8 mouse cellular contexts compared by ENCODE assay signal in genomic region chr4:106839964-106840611, GRCm38 (mm10). TPM values are rescaled to one million over a fixed set of nuclear protein-coding genes. Genes with fewer than 3 reads are reported as not detected.
DNase-seq lines count a peak whose midpoint lies in the region; ATAC-seq and TF ChIP-seq lines count a peak whose summit lies in the region.

No protein-coding gene starts in this region.

- H3K4me3 ChIP-seq in MEL (ENCODE audit: control insufficient read depth in 1 of 2, insufficient read depth in 1 of 2, low read depth in 2 of 2, low read length in 2 of 2): peak overlapping the region; percentile 59 to 89
- peak overlapping the region; percentile 52 for H3K4me3 ChIP-seq in hindbrain, embryonic 11.5 days (ENCODE audit: low read depth, low read length)

- TF ChIP-seq POLR2A in MEL (IDR thresholded peaks at IDR 0.05; ENCODE audit: control insufficient read depth in 1 of 2, insufficient read depth in 1 of 2, low read depth in 1 of 2, low read length in 2 of 2, poor library complexity in 1 of 2): peak; percentile 29 to 49; a peak in 2 of 4 replicates

- H3K9me3 ChIP-seq in MEL (replicated peaks; ENCODE audit: insufficient read depth, low read length): no peaks in the 10 kb centered on the region
- no peaks in the 10 kb centered on the region for H3K9me3 ChIP-seq in hindbrain, embryonic 11.5 days (ENCODE audit: control insufficient read depth, low read length)

- peak; percentile 29 for ATAC-seq in frontal cortex, adult (ENCODE audit: low TSS enrichment)
- ATAC-seq in hindbrain, embryonic 11.5 days (ENCODE audit: low FRiP score): peak; percentile 69

- peak in 1 of 2 experiments; percentile 38; a peak in 1 of 4 replicates for TF ChIP-seq EP300 in MEL (IDR thresholded peaks at IDR 0.05; ENCODE audit: low read depth in 1 of 2, low read length in 2 of 2)

- H3K27ac ChIP-seq in MEL (ENCODE audit: control insufficient read depth, low read depth, low read length): peak overlapping the region; percentile 54
- peak overlapping the region; percentile 99 for H3K27ac ChIP-seq in hindbrain, embryonic 11.5 days (ENCODE audit: low read depth, low read length)

- 1% methylated on average over 35 of the region's 51 CpGs for WGBS in hindbrain, embryonic 11.5 days

- TF ChIP-seq RAD21 in MEL (IDR thresholded peaks at IDR 0.05; ENCODE audit: low read depth, low read length): no peak

- H3K36me3 ChIP-seq in MEL (ENCODE audit: control insufficient read depth in 1 of 2, insufficient read depth in 2 of 2, low read length in 2 of 2): peaks cover 0 to 8% of the 10 kb centered on the region in 2 experiments; a peak in 2 of 4 replicates
- H3K36me3 ChIP-seq in hindbrain, embryonic 11.5 days (ENCODE audit: control insufficient read depth, insufficient read depth, low read length): no peaks in the 10 kb centered on the region

- H3K9ac ChIP-seq in MEL (ENCODE audit: control insufficient read depth, low read depth, low read length, poor library complexity, severe bottlenecking): peak overlapping the region; percentile 92
- peak overlapping the region; percentile 69 for H3K9ac ChIP-seq in hindbrain, embryonic 11.5 days (ENCODE audit: low read depth, low read length)

- TF ChIP-seq CTCF in MEL (IDR thresholded peaks at IDR 0.05 in 2 of 3, conservative IDR thresholded peaks at IDR 0.05 in 1 of 3; ENCODE audit: control insufficient read depth in 1 of 3, insufficient read depth in 1 of 3, low read depth in 2 of 3, low read length in 3 of 3, poor library complexity in 1 of 3, severe bottlenecking in 1 of 3): no peak

- H3K4me2 ChIP-seq in hindbrain, embryonic 11.5 days (replicated peaks; ENCODE audit: low read depth, low read length): peak overlapping the region; percentile 88

- H3K79me2 ChIP-seq in MEL (ENCODE audit: control insufficient read depth, insufficient read depth, low read length, poor library complexity): peaks cover 2% of the 10 kb centered on the region; the same call in 1 of the 2 replicates

- H3K27me3 ChIP-seq in MEL (ENCODE audit: control insufficient read depth in 1 of 2, insufficient read depth in 2 of 2, low read length in 2 of 2): no peaks in the 10 kb centered on the region
- H3K27me3 ChIP-seq in hindbrain, embryonic 11.5 days (ENCODE audit: control insufficient read depth, insufficient read depth, low read length): no peaks in the 10 kb centered on the region; the same call in 1 of the 2 replicates

- H3K4me1 ChIP-seq in MEL (ENCODE audit: control insufficient read depth in 1 of 2, insufficient read depth in 2 of 2, low read length in 2 of 2): peaks cover 0 to 23% of the 10 kb centered on the region in 2 experiments; a peak in 3 of 4 replicates
- peaks cover 25% of the 10 kb centered on the region for H3K4me1 ChIP-seq in hindbrain, embryonic 11.5 days (replicated peaks; ENCODE audit: control insufficient read depth, insufficient read depth, low read length)

- peak; percentile 89 for DNase-seq in MEL (ENCODE audit: low read depth, low spot score)
- peak; percentile 84 to 94 for DNase-seq in cerebellum, adult 18-20 months
- peak; percentile 93 for DNase-seq in hindbrain, embryonic 11.5 days (ENCODE audit: low spot score)
- peak; percentile 88 for DNase-seq in layer of hippocampus, postnatal 14 days (ENCODE audit: low spot score in 2 of 2)
- peak; percentile 95 for DNase-seq in lung, postnatal 10 days
- peak; percentile 78 for DNase-seq in retina, adult 2 months (ENCODE audit: low read depth, low spot score)
- DNase-seq in thymus, postnatal 25 days: peak; percentile 91

TF ChIP-seq in MEL, 35 proteins besides CTCF, POLR2A, EP300 and RAD21:
- TF ChIP-seq NRF1 (IDR thresholded peaks at IDR 0.05; ENCODE audit: insufficient read depth, low read depth, low read length, poor library complexity, severe bottlenecking): no peak
- TF ChIP-seq ZMIZ1 (IDR thresholded peaks at IDR 0.05; ENCODE audit: low read depth, low read length): no peak
- TF ChIP-seq MAX (IDR thresholded peaks at IDR 0.05; ENCODE audit: low read length): no peak
- TF ChIP-seq GATA1 (IDR thresholded peaks at IDR 0.05; ENCODE audit: low read depth, low read length): no peak
- no peak for TF ChIP-seq USF1 (IDR thresholded peaks at IDR 0.05; ENCODE audit: low read depth, low read length)
- no peak for TF ChIP-seq MAFK (IDR thresholded peaks at IDR 0.05; ENCODE audit: borderline replicate concordance, low read depth, low read length)
- no peak for TF ChIP-seq GABPA (IDR thresholded peaks at IDR 0.05; ENCODE audit: low read depth, low read length)
- no peak for TF ChIP-seq POLR2AphosphoS5 (IDR thresholded peaks at IDR 0.05; ENCODE audit: borderline replicate concordance, low read depth, low read length)
- no peak for TF ChIP-seq SMC3 (IDR thresholded peaks at IDR 0.05; ENCODE audit: low read depth, low read length)
- TF ChIP-seq KAT2A (conservative IDR thresholded peaks at IDR 0.05; ENCODE audit: low read depth, low read length): no peak; the same call in 1 of the 2 replicates
- TF ChIP-seq ZKSCAN1 (IDR thresholded peaks at IDR 0.05; ENCODE audit: low read depth, low read length): no peak
- TF ChIP-seq JUND (IDR thresholded peaks at IDR 0.05; ENCODE audit: low read depth, low read length): no peak
- TF ChIP-seq TAL1 (IDR thresholded peaks at IDR 0.05; ENCODE audit: low read length): no peak
- peak; percentile 55; the same call in 1 of the 2 replicates for TF ChIP-seq ETS1 (IDR thresholded peaks at IDR 0.05; ENCODE audit: low read depth, low read length)
- TF ChIP-seq CHD2 (IDR thresholded peaks at IDR 0.05; ENCODE audit: low read length): peak; percentile 61
- TF ChIP-seq RCOR1 (IDR thresholded peaks at IDR 0.05; ENCODE audit: low read depth, low read length): peak; percentile 52; the same call in 1 of the 2 replicates
- TF ChIP-seq MEF2A (IDR thresholded peaks at IDR 0.05; ENCODE audit: extremely low read depth, insufficient replicate concordance, low read depth, low read length, poor library complexity, severe bottlenecking): no peak
- no peak for TF ChIP-seq CHD1 (IDR thresholded peaks at IDR 0.05; ENCODE audit: low read depth, low read length)
- TF ChIP-seq ELF1 (IDR thresholded peaks at IDR 0.05; ENCODE audit: low read depth, low read length): peak; percentile 81
- TF ChIP-seq MYC (IDR thresholded peaks at IDR 0.05; ENCODE audit: low read depth, low read length): no peak
- TF ChIP-seq UBTF (IDR thresholded peaks at IDR 0.05; ENCODE audit: borderline replicate concordance, insufficient read depth, low read depth, low read length): peak; percentile 60; the same call in 1 of the 2 replicates
- TF ChIP-seq ZNF384 (IDR thresholded peaks at IDR 0.05; ENCODE audit: low read depth, low read length): peak; percentile 61; the same call in 1 of the 2 replicates
- no peak for TF ChIP-seq USF2 (IDR thresholded peaks at IDR 0.05; ENCODE audit: borderline replicate concordance in 1 of 2, insufficient read depth in 1 of 2, low read depth in 1 of 2, low read length in 2 of 2)
- TF ChIP-seq MXI1 (IDR thresholded peaks at IDR 0.05; ENCODE audit: low read depth, low read length): peak; percentile 33; the same call in 1 of the 2 replicates
- 0 out of 2 replicates have a peak, but pooled peaks have one; percentile 42 for TF ChIP-seq BHLHE40 (IDR thresholded peaks at IDR 0.05; ENCODE audit: borderline replicate concordance, low read depth, low read length)
- TF ChIP-seq E2F4 (IDR thresholded peaks at IDR 0.05; ENCODE audit: borderline replicate concordance, low read depth, low read length): no peak
- no peak for TF ChIP-seq ZC3H11A (IDR thresholded peaks at IDR 0.05; ENCODE audit: low read depth, low read length)
- peak; percentile 24; the same call in 1 of the 2 replicates for TF ChIP-seq POLR2AphosphoS2 (IDR thresholded peaks at IDR 0.05; ENCODE audit: low read length)
- TF ChIP-seq NELFE (IDR thresholded peaks at IDR 0.05; ENCODE audit: low read depth, low read length): 0 out of 2 replicates have a peak, but pooled peaks have one; percentile 45
- TF ChIP-seq MYB (IDR thresholded peaks at IDR 0.05; ENCODE audit: low read depth, low read length): 0 out of 2 replicates have a peak, but pooled peaks have one; percentile 23
- TF ChIP-seq TBP (IDR thresholded peaks at IDR 0.05; ENCODE audit: low read depth, low read length): no peak; the same call in 1 of the 2 replicates
- peak; percentile 79; the same call in 1 of the 2 replicates for TF ChIP-seq HCFC1 (IDR thresholded peaks at IDR 0.05; ENCODE audit: low read depth, low read length)
- peak; percentile 66 for TF ChIP-seq TCF12 (IDR thresholded peaks at IDR 0.05; ENCODE audit: low read depth, low read length)
- TF ChIP-seq SIN3A (IDR thresholded peaks at IDR 0.05; ENCODE audit: low read length): peak; percentile 85
- peak; percentile 97 for TF ChIP-seq MAZ (IDR thresholded peaks at IDR 0.05; ENCODE audit: low read depth, low read length)

RNA-seq across cellular contexts. Expression of gene Acot11, which starts 35.3 kb away (rescaled TPM):
- 1.5 and 1.8 TPM in 2 replicates for total RNA-seq in MEL (2012; rRNA removed)
- polyA plus RNA-seq in MEL (2012; ENCODE audit: insufficient read depth in 1 of 2, insufficient read length in 2 of 2, low read depth in 1 of 2, low replicate concordance in 2 of 2, missing spikeins in 1 of 2): 1 to 10 TPM in 1 of 2 experiments, not detected in 1; 2.5 TPM
- 1.4 and 1.7 TPM in 2 replicates for polyA plus RNA-seq in hindbrain, embryonic 11.5 days (2014; fragmentation: Nextera tagmentation; extraction: Ambion mirVana)
- 10 to 100 TPM; 43.7 to 53.3 TPM for total RNA-seq in layer of hippocampus, postnatal 14 days (2021)

Comparison
In these comparisons a context has a peak if more than half of its experiments do, and no peak if none do; other contexts are left out.
1. Peak in every context shown above with its lines: DNase-seq, ATAC-seq, H3K4me3 ChIP-seq and H3K27ac ChIP-seq.
2. RNA of gene Acot11, which starts 35.3 kb away (total RNA-seq): 43.7 to 53.3 TPM in layer of hippocampus, postnatal 14 days; 1.5 to 1.8 TPM in MEL; every median in the first group is over 10 times any median in the second.